Mouse (Mus musculus): Measurements from ENCODE around the gene Coq8b. TPM values are rescaled to one million over a fixed set of nuclear protein-coding genes. Genes with fewer than 3 reads are reported as not detected.

Gene Coq8b
- total RNA-seq (2021): 1 to 10 TPM; 3.0 to 4.9 TPM
- long read RNA-seq, experiment 1, partial matches to known transcripts: 0 of 2 reads
- long read RNA-seq, experiment 1, other reads (novel, unspliced or antisense): 0 of 2 reads
- long read RNA-seq, experiment 2, transcript Coq8b-201 (15 exons, 2,181 nt): major isoform, 7 of 10 reads
- long read RNA-seq, experiment 2, partial matches to known transcripts: 2 of 10 reads
- long read RNA-seq, experiment 2, other reads (novel, unspliced or antisense): 1 of 10 reads

DNA sequence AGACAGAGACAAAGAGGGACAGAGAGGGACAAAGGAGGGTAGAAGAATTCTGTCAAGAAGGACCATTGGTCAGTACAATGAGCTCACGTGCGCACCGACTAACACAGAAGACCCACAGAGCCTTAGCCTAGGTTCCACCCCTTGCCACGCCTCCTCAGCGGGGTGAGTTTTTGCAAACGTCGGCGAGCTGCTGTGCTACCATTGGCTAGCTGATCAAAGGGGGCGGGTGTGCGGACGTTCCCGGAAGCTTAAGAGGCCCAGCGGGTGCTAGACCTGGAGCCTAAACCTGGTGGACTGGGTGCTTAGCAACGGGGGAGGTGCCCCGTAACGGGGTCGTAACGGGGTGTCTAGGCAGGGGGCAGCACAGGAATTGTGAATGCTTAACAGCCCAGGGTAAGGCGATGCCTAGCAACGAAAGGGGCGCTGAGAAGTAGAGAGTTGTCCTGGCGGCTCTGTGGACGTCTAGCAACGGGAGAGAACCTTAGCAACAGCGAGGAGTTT lies at the start of gene Coq8b:
TSS of gene Coq8b (plus strand) at position 243 of the 501 bp plus-strand sequence.
- peak; percentile 91 for DNase-seq

DNA sequence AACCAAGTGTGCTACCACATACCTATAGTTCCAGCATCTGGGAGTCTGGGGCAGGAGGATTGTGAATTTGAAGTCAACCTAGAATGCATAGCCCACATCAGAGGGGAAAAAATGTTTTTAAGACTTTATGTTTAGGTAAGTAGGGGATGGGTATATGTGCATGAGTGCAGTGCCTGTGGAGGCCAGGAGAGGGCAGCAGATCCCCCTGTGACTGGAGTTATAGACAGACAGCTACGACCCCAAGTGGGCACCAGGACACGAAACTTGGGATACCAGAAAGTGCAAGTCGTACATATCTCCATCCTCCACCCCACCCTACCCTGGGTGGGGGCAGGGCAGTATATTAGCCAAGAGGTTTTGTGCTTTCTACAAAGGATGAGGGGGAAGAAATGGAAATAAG lies 47.9 kb upstream of the Coq8b start:
- no peak for DNase-seq

DNA sequence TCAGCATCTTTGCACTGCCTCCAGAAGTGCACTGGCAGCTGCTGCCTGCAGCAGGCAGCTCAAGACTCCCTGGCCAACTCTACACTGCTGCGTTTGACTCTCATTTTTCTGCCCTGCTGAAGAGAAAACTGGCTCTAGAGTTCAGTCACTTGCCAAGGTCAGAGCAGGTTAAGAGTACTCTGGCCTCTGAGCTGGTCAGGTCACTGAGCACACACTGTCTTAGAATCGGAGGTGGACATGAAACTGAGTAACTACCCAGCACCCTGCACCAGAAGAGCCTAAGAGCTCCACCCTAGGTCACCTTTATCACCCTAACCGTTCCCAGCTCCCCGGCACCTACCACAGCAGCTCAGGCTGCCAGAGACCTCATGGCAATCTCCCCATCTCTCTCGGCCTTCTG lies 46.8 kb upstream of the Coq8b start:
- DNase-seq: no peak

DNA sequence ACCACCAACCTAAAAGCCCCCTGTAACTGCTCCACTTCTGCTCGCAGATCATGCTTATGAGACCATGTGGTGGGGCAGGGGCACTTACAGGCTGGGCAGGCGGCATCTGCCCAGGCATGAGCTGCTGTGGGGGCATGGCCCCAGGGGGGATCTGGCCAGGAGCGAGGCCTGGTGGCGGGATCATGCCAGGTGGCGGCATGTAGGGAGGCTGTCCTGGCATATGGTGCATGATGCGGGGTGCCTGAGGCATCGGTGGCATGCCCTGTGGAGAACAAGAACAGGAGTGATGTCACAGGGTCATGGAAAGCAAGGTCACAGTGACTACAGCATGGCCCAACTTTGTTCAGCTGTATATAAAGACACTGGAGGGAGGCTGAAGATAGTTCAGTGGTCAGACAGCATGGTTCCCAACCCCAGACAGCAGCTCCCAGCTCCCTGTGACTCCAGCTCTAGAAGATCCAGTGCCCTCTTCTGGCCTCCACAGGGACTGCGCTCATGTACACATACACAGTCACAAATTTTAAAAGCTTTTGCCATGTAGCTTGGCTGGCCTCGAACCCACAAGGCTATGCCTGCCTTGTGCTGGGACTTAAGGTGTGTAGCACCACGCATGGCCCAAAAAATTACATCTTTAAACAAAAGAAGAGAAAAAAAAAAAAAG lies 43.4 kb upstream of the Coq8b start:
- DNase-seq: no peak

DNA sequence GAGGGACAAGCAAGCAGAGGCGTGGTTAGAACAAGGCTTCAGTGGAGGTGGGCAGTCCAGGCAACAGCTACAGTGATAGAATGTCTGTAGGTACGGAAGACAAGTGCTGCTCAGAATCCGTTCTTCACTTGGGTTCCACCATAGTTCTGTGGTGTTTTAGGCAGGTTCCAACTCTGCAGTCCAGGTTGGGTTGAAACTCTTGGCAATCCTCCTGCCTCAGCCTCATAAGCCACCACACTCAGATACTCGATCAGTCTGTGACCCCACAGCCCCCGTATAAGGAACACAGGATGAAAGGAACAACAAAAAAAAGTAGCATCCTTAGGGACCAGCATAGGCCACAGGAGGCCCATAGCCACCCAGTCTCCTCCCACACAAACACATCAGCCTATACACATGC lies 40.4 kb upstream of the Coq8b start:
- no peak for DNase-seq

DNA sequence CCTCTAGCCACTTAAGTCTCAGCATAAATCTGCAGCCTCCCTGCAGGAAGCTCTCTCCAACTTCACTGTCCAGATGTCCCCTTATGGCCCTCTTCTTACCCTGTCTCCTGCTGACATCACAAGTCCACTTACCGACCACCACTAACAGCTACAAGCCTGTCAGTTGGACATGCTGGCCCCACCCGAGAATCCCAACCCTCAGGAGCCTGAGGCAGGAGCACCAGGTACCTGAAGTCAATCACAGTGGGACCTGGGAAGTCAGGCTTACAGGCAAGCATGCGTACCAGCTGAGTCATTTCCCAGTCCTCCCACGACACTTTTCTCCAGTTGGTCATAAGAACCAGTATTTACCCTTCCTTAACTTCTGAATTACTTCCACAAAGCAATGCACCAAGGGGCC lies 39.1 kb upstream of the Coq8b start:
- DNase-seq: no peak

DNA sequence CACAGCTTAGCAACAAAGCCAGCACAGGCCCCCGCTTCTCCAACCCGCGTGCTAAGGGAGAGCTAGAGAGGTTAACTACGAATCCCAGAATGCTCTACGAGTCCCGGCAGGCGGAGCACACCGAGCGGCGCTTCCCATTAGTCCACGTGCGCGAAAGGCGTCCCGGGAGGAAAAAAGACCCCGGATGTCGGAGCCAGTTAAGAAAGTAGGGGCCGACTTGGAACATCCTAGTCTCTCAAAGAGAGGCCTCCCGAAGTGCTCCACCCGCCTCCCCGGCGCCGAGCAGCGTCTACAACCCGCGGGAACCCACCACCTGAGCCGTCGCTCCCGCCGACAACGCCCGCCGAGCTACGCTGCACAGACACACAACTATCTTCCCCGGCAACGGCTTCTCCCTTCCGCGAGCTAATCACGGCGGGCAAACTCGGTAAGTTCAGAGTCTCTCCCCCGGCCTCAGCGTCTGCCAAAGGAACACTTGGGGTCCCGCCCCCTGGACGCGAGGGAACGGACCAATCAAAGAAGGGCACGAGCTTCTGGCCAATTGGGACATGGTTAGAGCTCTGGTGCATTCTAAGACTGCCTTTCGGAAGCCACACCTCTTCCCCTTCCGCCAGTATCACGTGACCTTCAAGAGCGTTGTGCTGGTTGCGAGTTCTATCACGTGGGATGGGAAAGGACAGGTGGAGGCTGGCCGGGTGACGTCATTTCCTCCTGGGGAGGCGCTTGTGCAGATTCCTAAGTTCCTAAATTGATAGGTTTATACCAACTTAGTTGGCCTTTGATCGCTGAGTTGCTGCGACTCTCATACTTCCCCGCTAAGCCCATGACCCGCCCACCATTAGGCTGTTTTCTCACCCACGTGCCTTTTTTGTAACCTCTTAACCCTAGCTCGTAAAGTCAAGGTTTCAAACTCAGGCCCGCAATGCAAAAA lies 36.9 kb upstream of the Coq8b start, which contains the start of the genes BC024978 and Snrpa:
TSS of gene BC024978 (plus strand) at position 101 of the 931 bp plus-strand sequence.
TSS of gene Snrpa (minus strand) at position 591 of the 931 bp plus-strand sequence.
- peak; percentile 98 for DNase-seq

DNA sequence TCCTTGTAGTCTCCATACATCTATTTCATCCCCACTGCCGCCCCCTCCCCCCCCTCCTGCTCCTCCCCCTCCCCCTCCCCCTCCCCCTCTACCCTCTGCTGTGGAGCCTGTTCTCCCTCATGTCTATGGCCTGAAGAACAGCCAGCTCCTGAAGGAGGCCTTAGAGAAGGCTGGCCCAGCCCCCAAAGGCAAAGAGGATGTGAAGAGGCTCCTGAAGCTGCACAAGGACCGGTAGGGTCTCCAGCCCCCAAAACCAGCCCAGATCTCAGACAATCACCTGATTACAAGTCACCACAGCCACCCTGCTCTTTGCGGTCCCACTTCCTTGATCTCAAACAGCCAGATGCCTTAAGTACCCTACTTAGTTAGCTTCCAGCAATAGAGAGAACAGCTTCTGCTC lies 35.7 kb upstream of the Coq8b start:
- DNase-seq: no peak

DNA sequence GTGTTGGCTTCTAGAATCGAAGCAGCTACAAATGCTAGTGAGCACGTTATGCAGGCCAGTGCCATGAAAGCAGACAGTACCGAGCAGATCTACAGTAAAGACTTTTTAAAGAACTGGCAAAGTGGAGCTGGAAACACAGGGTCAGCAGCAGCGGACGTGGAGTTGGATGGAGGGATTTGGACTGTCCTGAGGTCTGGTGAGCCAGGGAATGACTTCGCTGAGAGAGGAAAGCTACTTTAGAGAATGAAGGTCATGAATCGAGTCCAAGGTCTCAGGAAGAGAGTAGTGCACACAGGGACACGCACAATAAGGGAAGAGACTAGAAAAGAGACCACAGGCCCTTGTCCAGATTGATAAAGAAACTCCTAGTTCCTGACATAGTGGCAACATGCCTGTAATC lies 35.2 kb upstream of the Coq8b start:
- DNase-seq: no peak

DNA sequence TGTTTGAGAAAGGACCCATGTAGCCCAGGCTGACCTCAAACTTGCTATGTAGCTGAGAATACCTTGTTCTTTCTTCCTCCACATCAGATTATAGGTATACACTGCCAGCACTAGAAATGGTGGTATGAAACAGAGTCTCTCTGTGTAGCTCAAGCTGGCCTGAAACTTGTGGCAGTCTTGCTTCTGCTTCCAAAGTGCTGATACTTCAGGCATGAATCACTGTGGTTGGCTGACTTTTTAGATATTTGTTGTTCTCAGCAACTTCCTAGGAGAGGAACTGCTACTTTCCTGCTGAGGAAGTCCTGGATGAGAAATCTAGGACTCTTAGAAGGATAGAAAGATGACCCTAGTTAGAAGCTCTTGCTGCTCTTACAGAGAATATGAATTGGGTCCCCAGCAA lies 34.5 kb upstream of the Coq8b start:
- no peak for DNase-seq

DNA sequence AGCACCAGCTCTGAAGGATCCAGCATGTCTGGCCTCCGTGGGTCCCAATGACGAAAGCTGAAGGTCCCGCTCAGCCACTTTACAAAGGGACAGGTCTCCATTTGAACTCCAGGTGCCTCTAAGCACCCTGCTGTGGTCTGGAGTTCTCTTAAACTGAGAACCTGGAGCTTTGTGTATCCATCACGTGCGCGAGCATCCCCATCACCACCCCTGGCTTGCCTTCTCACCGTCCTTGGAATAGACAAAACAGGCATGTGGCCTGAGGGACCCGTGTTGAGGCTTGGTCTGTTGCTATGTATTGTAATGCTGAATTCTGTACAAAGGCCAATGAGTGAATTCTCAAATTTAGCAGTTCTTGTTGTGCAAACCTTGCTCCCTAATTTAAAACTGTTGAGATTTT lies 34.0 kb upstream of the Coq8b start:
- DNase-seq: no peak

DNA sequence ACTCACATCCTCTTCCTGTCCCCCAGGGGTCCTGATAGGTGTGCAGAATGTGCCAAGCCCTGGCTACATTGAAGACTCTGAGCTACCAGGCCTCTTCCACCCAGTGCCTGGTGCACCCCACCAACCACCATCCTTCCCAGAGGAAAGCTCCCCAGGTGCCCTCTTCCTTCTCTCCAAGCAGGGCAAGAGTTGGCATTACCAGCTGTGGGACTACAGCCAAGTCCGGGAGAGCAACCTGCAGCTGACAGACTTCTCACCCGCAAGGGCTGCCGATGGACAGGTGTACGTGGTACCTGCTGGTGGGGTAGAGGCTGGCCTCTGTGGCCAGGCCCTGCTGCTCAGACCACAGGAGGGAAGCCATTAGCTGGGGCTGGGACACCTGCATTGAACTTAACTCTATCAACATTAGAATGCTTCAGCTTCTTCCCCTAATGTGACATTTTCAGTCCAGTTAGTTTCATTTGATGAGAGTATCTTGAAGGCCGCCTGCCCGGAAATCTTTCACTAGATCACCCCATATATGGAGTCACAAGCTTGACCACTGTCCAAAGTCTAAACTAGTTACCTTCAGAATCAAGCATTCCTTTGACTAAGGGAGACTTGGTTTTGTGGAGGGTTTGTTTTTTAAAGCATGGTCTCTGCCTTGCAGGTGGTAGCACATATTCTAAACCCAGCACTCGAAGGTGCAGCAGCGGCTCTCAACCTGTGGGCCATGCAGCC lies 28.9 kb upstream of the Coq8b start:
- no peak for DNase-seq

DNA sequence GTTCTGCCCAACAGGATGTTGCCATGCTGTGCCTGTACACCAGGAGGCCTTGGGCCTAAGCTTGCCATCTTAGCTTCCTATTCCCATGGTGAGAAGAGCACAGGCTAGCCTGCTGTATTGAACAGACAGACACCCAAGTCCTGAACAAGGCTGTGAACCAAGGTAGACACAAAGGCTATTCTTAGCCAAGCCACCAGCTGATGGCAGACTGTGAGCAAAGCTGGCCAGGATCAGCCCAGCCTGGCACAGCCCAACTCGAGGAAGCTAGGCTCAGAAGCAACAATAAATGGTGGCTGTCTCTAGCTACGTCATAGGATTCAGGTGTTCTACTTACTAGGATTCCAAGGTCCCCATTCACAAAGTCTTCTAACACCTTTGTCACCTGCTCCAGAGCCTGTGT lies 20.2 kb upstream of the Coq8b start:
- DNase-seq: no peak

DNA sequence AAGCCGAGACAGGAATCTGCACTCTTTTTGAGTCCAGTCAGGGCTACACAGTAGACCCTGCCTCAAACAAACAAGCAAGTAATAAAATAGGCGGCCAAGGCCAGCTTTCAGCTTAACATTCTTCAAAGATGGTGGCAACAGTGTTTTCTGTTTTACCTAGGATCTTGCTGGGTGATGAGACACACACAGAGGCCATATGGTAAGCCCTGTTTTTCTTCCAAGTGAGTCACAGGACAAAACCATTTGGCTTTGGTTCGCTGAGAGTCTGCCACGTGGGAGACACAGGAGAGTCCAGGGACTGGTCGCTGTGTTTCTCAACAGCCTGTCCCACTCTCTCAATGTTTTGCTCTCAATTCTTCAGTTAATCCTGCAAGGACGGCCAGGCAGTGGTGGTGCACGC lies 14.2 kb upstream of the Coq8b start:
- DNase-seq: no peak

DNA sequence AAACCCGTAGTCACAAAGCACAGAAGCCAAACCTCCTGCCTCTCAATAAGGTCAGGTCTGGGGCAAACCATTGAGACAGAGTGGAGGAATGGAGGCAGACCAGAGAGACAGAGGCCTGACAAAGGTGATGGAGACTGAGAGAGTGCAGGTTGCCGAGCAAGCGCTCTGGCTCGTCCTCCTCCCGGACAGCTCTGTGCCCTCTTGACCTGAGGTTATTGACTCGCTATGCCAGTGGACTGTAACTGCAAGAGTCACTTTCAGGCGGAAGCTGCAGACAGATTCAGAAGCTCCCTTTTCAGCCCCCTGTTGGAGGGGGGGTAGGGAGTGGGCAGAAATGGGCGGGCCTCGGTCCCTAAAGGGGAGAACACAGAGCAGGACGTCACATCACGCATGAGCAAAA lies 12.9 kb upstream of the Coq8b start:
- no peak for DNase-seq

DNA sequence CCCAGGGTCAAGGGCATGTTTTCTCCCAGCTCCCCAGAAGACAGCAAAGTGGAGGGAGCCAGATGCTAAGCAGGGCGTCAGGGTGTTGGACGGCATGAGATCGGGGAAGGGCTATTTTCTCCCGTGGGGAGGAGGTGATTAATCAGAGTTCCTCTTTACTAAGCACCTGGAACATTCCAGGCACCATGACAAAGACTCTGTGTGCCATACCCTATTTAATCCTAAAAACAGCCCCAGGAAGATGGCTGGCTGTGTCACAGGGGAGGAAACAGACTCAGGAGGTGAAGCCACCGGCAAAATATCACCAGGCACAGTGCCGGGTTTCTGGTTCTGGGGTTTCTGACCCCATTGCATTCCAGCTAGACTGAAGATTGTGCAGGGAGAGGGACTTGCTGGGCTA lies 10.9 kb upstream of the Coq8b start:
- DNase-seq: no peak

DNA sequence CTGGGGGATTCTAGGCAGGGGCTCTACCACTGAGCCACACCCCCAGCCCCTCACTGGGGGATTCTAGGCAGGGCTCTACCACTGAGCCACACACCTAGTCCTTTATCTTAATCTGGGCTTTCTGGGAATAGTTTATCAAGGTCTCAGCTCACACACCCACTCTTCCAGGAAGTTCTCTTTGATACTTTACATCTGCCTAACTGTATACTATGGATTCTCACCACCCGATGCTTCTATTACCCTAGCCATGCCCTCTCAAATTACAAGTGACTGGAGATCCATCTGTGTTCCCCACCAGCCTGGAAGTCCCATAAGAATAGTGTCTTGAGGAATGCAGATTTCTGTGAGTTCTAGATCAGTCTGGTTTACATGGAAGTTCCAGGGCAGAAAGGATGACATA lies 10.3 kb upstream of the Coq8b start:
- no peak for DNase-seq

DNA sequence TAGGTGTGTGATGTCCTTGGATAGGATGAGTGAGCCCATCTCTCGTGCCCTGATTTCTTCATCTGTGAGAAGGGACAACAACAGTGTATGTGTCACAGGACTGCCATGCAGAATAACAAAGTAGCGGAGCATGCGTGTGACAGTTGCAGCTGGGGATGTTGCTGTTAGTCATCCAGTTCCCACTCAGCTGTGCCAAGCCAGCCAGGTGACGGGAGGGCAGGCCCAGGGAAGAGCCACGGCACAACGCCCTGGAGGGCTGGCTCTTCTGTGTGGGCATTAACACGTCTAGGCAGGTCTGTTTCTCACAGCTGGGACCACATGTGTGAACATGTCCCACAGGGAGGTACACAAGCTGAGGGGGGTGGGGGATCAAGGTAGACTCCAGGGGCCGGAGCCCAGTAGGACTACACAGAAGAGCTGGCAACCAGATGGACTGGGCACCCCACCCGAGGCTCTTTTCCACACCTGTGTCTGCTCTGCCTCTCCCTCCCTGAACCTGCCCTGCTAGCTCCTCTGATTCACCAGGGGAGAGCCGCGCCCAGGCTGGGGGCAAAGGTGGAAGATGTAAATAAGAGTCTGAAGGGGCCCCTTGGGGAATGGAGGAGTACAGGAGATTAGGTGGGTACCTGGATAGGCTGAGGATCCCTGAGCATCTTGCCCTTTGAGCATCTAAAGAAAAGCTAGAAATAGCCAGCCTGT lies 7.8 kb upstream of the Coq8b start:
- peak; percentile 55 for DNase-seq

DNA sequence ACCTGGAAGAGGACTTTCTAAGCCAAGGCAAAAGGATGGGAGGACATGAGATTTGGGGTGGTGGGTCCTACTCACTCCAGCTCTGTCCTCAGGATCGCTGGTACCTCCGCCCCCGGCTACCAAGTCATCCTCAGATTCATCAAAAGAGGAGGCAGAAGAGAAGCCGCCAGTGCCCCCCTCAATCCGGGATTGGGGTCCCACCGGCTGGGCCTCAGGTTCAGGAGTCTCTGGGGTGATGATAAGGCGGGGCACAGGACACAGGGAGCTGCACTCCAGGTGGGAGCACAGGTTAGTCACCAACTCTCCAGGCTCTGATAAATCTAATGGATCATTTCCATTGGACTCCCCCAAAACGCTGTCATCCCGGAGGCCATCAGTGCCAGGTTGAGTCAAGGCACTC lies 5.5 kb upstream of the Coq8b start:
- DNase-seq: no peak

DNA sequence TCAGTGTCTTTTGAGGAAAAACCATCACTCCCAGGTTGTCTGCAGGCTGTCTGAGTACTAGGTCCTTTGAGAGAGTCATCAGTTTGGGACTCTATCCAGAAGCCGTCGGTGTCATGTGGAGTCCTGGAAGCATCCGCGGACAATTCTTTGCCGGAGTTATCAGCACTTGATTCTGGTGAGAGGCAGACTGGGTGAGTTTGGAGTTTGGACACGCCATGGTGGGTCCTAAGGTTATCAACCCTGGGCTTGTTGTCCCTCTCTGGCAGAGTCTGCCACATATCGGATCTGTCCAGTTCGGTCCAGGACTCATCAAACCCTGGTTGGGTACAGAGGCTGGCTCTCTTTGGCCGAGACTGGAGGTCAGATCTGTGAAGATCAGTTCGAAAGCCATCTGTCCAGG lies 5.1 kb upstream of the Coq8b start:
- DNase-seq: no peak

DNA sequence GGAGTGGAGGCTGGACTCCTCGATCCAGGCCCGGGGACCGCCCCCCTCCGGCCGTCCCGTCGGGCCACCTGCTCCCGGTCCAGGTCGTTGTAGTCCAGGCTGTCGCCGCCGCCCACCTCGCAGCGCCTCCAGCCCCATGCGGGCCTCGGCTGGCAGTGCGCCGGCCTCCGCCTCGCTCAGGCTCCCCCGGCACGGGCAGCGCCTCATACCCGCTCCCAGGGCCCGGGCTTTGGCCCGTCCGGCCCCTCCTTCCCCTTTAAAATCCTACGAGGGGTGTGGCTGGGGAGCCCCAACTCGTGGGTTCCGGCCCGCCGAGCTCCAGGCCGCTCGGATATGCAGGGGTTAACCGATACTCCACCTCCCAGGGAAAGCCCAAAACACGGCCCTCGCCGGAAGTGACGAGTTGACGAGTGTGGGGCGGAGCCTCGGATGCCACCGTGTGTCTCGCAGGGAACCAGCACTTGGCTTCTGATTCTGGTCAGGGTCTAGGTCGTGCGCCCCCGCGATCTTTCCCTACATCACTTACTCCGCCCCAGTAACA lies 4.5 kb upstream of the Coq8b start, which contains the start of gene Itpkc:
TSS of gene Itpkc (minus strand) at position 381 of the 541 bp plus-strand sequence.
- DNase-seq: peak; percentile 91
